Mouse (Mus musculus) bone marrow, adult 2 months (tissue): Measurements from ENCODE around the gene Klhl26. TPM values are rescaled to one million over a fixed set of nuclear protein-coding genes. Genes with fewer than 3 reads are reported as not detected.

ENCODE experiments used
- H3K27ac ChIP-seq: fragments of 200-500 bp; 2 replicates; pipeline ENCODE4 v1.5.1; 2012; ENCODE audit warnings: low read depth, mild to moderate bottlenecking, control low read depth, inconsistent platforms, low read length; ENCODE audit not compliant: control insufficient read depth, poor library complexity, insufficient read depth
- H3K4me1 ChIP-seq: fragments of 200-500 bp; 2 replicates; pipeline ENCODE4 v1.6.1; 2011; ENCODE audit warnings: low read length; ENCODE audit not compliant: control insufficient read depth, insufficient read depth
- H3K4me3 ChIP-seq: fragments of 200-500 bp; replicated peaks from 2 replicates; pipeline ENCODE3; 2011; ENCODE audit warnings: mild to moderate bottlenecking, low read depth, low read length, control low read depth; ENCODE audit not compliant: control insufficient read depth
- CTCF ChIP-seq: fragments of 200-500 bp; IDR thresholded peaks from 2 replicates; pipeline ENCODE4 v1.5.1; 2011; ENCODE audit warnings: low read length, control low read depth; ENCODE audit not compliant: control insufficient read depth, insufficient read depth
- POLR2A ChIP-seq: fragments of 200-500 bp; IDR thresholded peaks from 2 replicates; pipeline ENCODE4 v1.6.1; 2011; ENCODE audit warnings: low read depth, mild to moderate bottlenecking, control low read depth, low read length, borderline replicate concordance; ENCODE audit not compliant: control insufficient read depth
- WGBS: fragments of 180-500 bp; shearing (Covaris S2); methylation state at CpG from one replicate; pipeline ENCODE4 v1.1.7; 2018; 5-methylcytosine and 5-hydroxymethylcytosine counted together
- polyA plus RNA-seq: library from polyadenylated mRNA; stranded (reverse); fragments of >200 nt; gene quantifications from 2 replicates; pipeline ENCODE4 v1.2.4, GENCODE M21; 2011; ENCODE audit warnings: low replicate concordance; ENCODE audit not compliant: missing spikeins, insufficient read depth, insufficient read length

Klhl26 gene
- polyA plus RNA-seq, 1 experiment, result 11.0 TPM

GRCm38 (mm10) chr8:70439055-70439847 is 37.5 kb downstream of the Klhl26 start, which contains the start of gene Crtc1:
Gene Crtc1 (minus strand): TSS chr8:70439579.
- H3K27ac ChIP-seq, result peak within 1 kb of the TSS; percentile 80
- H3K4me3 ChIP-seq, result peak within 1 kb of the TSS; percentile 86
- TF ChIP-seq CTCF (no peak), POLR2A (peak; percentile 46; the same call in 1 of the 2 replicates)
- peaks cover 2% of the 10 kb centered on the region; the same call in 1 of the 2 replicates for H3K4me1 ChIP-seq
- 1% methylated on average over 70 of the region's 70 CpGs for WGBS

GRCm38 (mm10) chr8:70438423-70438822 is 38.3 kb downstream of the Klhl26 start:
- Histone ChIP-seq H3K27ac (no peak overlapping the region), H3K4me3 (no peak overlapping the region), H3K4me1 (peaks cover 2% of the 10 kb centered on the region; the same call in 1 of the 2 replicates)
- WGBS, result 88% methylated on average over 2 of the region's 2 CpGs
- no peak for TF ChIP-seq CTCF
- TF ChIP-seq POLR2A, result no peak

GRCm38 (mm10) chr8:70435156-70435555 is 41.6 kb downstream of the Klhl26 start:
- peaks cover 2% of the 10 kb centered on the region; the same call in 1 of the 2 replicates for H3K4me1 ChIP-seq
- no peak overlapping the region for H3K4me3 ChIP-seq
- H3K27ac ChIP-seq, result no peak overlapping the region
- no peak for TF ChIP-seq CTCF
- TF ChIP-seq POLR2A, result no peak
- 88% methylated on average over 5 of the region's 5 CpGs for WGBS

GRCm38 (mm10) chr8:70432991-70433536 is 43.7 kb downstream of the Klhl26 start:
- no peak for TF ChIP-seq CTCF
- no peak for TF ChIP-seq POLR2A
- no peak overlapping the region for H3K27ac ChIP-seq
- 82% methylated on average over 4 of the region's 4 CpGs for WGBS
- no peaks in the 10 kb centered on the region for H3K4me1 ChIP-seq
- H3K4me3 ChIP-seq, result no peak overlapping the region

GRCm38 (mm10) chr8:70431213-70431612 is 45.6 kb downstream of the Klhl26 start:
- H3K4me3 ChIP-seq, result no peak overlapping the region
- no peak for TF ChIP-seq CTCF
- TF ChIP-seq POLR2A, result no peak
- no peak overlapping the region for H3K27ac ChIP-seq
- 90% methylated on average over 4 of the region's 4 CpGs for WGBS
- H3K4me1 ChIP-seq, result no peaks in the 10 kb centered on the region; the same call in 1 of the 2 replicates

GRCm38 (mm10) chr8:70426300-70426907 is 50.4 kb downstream of the Klhl26 start:
- Histone ChIP-seq H3K4me3 (no peak overlapping the region), H3K27ac (peak overlapping the region; percentile 57), H3K4me1 (no peaks in the 10 kb centered on the region; the same call in 1 of the 2 replicates)
- TF ChIP-seq CTCF (no peak), POLR2A (no peak)
- 15% methylated on average over 2 of the region's 2 CpGs for WGBS

- Histone ChIP-seq H3K4me1 (peaks cover 4% of the 10 kb centered on the region), H3K4me3 (no peak overlapping the region)
- 73% methylated on average over 2 of the region's 2 CpGs for WGBS
Observed at GRCm38 (mm10) chr8:70422722-70423121, 54.0 kb downstream of the Klhl26 start.

GRCm38 (mm10) chr8:70421349-70422104 is 55.2 kb downstream of the Klhl26 start:
- WGBS, result 30% methylated on average over 18 of the region's 18 CpGs
- TF ChIP-seq POLR2A, result no peak
- TF ChIP-seq CTCF, result no peak

More at GRCm38 (mm10) chr8:70422722-70423121, 54.0 kb downstream of the Klhl26 start:
- TF ChIP-seq CTCF (no peak), POLR2A (no peak)
- H3K27ac ChIP-seq, result no peak overlapping the region

More at GRCm38 (mm10) chr8:70421349-70422104, 55.2 kb downstream of the Klhl26 start:
- peaks cover 4% of the 10 kb centered on the region for H3K4me1 ChIP-seq
- H3K27ac ChIP-seq, result peak overlapping the region; percentile 8; the same call in 1 of the 2 replicates
- H3K4me3 ChIP-seq, result no peak overlapping the region
